Mouse (Mus musculus) Muller cell, postnatal 12 days (primary cell): ENCODE results near the gene Magi2.

Experiments used
- DNase-seq: peaks from one replicate; pipeline ENCODE4 v3.0.0-alpha.2; 2015; ENCODE audit errors: inconsistent ontology term

The Magi2 gene

GRCm38 (mm10) chr5:19746865-19747514, 520.2 kb downstream of the Magi2 start:
- peak; percentile 12 for DNase-seq

- DNase-seq, result no peak
Measured at GRCm38 (mm10) chr5:19747631-19748030, 520.8 kb downstream of the Magi2 start.

- no peak for DNase-seq
Measured at GRCm38 (mm10) chr5:19779224-19779623, 552.4 kb downstream of the Magi2 start.

GRCm38 (mm10) chr5:19780076-19780475, 553.2 kb downstream of the Magi2 start:
- DNase-seq, result peak; percentile 6

DNA sequence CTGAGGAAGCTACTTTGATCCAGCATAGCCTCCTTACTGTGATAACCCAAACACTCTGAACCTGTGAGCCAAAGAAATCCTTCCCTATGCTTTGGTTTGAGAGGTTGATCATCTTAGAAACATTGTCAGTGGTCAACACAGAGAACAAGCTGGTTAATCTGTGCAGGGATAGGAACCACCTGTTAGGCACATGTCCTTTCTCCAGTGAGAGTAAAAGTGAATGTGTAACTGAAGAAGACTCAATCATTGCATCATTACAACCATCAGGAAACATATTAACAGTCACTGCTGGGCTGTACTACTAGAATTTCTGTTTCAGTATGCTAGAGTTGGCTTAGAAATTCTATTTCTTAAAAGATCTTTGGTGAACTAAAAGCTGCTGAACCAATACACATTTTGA, 558.5 kb downstream of the Magi2 start:
- DNase-seq, result no peak

DNA sequence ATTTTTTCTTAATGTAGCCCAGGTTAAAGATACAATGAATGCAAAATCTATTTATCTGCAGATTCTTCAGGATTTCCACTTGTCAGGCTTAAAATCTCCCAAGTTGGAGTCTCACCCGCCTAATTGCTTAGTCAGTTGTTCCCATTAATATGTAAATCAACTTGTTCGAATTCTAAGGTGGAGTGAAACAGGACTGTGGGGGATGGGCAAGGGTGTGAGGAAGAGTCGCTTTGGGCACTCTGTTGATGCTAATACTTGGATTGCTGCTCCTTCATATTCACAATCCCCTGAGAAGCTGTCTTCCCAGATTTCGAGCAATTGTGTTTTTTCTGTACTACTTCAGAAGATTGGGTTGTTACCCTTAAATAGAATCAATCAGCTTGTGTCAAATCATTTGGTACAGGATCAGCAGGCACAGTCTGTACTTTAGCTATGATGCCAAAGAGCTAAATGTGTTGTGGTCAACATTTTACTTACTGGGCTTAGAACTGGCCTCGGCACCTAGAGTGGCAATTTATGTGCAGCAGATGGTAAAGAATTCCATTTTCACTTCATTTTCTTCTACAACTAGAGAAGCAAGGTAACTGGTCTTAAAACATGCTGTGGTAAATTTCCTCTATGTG, 560.8 kb downstream of the Magi2 start:
- peak; percentile 45 for DNase-seq

GRCm38 (mm10) chr5:19803052-19803769, 576.4 kb downstream of the Magi2 start:
- DNase-seq, result peak; percentile 30

DNA sequence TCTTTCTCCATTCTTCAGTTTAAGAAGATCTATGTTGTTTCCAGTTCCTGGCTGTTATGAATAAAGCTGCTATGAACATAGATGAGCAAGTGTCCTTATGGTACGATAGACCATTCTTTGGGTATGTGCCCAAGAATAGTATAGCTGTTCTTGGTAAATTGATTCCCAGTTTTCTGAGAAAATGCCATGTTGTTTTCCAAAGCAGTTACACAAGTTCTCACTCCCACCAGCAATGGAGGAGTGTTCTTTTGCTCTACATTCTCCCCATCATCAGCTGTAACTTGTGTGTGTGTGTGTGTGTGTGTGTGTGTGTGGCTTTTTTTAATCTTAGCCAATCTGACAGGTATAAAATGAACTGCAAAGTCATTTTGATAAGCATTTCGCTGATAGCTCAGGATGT, 595.7 kb downstream of the Magi2 start:
- no peak for DNase-seq

DNA sequence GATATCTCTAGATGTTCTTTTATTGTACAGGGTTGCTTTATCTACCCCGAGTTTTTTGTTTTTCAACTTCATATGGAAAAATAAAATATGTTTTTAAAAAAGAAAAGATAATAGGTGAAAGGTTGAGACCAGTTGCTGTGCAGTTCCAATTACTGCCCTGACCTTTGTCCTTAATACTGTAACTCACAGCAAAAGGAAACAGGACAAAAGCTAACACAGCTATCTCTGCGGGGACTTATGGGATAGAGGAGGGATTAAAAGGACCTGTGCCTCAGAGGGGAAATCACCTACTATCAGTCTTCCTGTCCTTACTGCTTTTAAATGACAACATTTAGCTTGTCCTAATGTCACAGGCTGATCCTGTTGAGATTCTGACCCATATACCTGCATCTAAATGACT, 599.1 kb downstream of the Magi2 start:
- DNase-seq, result no peak

GRCm38 (mm10) chr5:19829341-19829740, 602.5 kb downstream of the Magi2 start:
- DNase-seq, result no peak

- DNase-seq, result no peak
Measured at GRCm38 (mm10) chr5:19862854-19863253, 636.0 kb downstream of the Magi2 start.

GRCm38 (mm10) chr5:19870406-19870805, 643.6 kb downstream of the Magi2 start:
- DNase-seq, result no peak

DNA sequence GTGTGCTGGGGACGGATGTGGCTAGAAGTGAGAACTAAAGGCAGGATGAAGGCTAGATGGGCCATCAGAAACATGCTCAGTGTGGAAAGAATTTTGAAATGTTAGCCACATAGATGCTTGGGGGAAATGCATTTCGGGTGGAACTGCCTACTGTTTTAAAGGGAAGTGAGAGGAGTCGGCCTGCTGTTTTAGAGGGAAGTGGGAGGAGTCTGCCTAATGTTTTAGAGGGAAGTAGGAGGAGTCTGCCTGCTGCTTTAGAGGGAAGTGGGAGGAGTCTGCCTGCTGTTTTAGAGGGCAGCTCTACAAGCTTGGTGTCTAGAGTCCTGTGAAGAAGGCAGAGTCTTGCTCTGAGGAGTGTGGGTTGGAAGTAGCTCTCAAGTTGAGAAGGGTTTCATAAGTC, 664.9 kb downstream of the Magi2 start:
- DNase-seq, result no peak

- no peak for DNase-seq
Measured at GRCm38 (mm10) chr5:19895893-19896292, 669.1 kb downstream of the Magi2 start.

- no peak for DNase-seq
Measured at GRCm38 (mm10) chr5:19901625-19902024, 674.8 kb downstream of the Magi2 start.

GRCm38 (mm10) chr5:19906636-19907035, 679.8 kb downstream of the Magi2 start:
- DNase-seq, result peak; percentile 5

- peak; percentile 61 for DNase-seq
Measured at GRCm38 (mm10) chr5:19907381-19907982, 680.6 kb downstream of the Magi2 start.

DNA sequence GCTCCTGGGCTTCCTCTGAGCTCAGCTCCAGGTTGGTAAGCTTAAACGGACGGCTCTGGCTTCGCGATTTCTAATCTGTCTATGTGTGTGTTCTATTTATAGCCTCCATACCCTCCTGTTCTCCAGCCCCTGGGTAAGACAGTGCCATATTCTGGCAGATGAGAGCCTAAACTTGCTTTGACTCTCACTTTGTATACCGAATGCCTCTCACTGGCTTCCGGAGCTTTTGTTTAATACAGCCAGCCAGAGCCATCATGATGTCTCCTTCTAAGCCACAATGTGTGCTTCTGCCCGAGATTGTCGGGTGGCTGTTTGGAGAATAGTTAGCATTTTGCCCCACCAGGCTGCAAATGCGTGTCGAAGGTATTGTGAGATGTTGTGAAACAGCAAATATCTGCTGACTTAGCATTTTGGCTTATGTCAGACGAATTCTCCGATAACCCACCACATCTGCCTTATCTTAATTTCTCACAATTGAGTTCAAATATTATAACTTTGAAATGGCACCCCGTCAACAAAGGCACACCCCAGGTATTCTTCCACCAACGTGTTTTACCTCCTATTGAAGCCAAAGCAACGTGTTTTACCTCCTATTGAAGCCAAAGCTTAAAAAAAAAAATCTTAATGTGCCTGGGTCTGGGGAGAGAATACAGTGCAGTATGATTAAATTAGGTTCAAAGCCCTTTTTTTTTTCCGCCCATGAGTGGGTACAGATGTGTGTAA, 681.3 kb downstream of the Magi2 start:
- DNase-seq, result peak; percentile 54

DNA sequence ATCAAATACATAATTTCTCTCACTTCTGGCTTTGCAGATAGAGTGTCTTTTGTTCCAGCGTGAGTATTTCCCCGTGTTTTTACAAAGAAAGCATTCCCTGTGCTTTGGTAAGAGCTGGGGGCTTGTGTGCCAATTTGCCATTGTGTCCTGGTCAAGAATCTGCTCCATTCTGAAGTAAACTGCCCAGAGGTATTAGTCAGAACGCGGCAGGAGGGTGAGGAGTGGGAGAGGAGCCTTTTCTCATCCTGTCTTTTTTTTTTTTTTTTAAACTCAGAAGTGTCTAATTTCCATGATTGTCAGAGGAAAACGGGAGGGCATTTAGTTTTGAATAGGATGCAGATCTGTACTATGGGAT, 681.8 kb downstream of the Magi2 start:
- DNase-seq, result peak; percentile 61

DNA sequence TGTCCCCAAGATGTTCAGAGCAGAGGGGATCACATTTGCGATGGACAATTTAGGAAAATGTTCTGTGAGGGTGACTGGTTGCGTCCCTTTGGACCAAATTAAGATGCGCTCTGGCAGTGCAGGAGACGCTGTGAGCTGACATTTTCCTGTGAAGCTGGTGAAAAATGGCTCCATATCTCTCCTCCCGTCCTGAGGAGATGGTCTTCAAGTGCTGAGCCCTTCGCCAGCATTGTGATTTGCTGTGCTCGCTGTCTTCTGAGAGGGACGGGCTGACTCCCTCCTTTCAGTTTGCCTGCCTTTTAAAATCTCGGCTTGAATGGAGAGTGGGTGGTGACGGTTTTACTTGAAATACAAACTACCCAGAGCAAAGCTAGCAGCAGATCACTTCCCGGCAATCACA, 682.2 kb downstream of the Magi2 start:
- DNase-seq, result no peak

GRCm38 (mm10) chr5:19909664-19910063, 682.8 kb downstream of the Magi2 start:
- DNase-seq, result no peak

GRCm38 (mm10) chr5:19932102-19932501, 705.3 kb downstream of the Magi2 start:
- DNase-seq, result no peak
